Mouse (Mus musculus) WW6 (cell line): ENCODE measurements around the gene Tmem30b.
A peak's percentile ranks its signal among the peaks of the same experiment; 100 is the strongest.
"Not testable (repeated sequence)": the region's sequence is repeated elsewhere in the genome, so short reads cannot be mapped to it uniquely, and the experiment has no call there.

Experiments used
- DNase-seq: peaks from one replicate; pipeline ENCODE4 v3.0.0-alpha.2; 2013; ENCODE audit warnings: low read depth, low spot score

The Tmem30b gene

DNA sequence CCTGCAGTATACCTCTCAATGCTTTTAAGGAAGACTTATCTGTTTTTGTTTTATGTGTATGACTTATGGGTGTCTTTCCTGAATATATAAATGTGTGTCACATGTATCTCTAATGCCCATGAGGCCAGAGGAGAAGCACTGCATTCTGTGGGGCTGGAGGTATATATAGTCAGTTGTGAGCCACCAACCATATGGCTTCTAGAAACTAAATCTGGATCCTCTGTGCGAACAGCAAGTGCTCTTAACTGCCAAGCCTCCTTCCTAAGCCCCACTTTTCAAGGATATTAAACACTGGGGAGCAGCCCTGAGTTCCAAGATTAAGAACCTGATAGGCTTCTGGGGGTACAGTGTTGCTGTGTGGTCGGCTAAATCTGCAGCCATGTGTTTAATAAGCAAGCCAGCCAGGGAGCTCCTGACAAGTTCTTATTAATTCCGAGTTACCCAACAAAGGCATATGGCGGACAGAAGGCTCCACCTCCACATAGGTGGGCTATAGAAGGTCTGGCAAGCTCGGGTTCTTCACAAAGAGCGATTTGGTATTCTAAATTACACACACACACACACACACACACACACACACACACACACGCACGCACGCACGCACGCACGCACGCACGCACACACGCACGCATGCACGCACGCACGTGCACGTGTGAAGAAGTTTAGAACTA, 12.5 kb upstream of the Tmem30b start:
- DNase-seq: no peak

DNA sequence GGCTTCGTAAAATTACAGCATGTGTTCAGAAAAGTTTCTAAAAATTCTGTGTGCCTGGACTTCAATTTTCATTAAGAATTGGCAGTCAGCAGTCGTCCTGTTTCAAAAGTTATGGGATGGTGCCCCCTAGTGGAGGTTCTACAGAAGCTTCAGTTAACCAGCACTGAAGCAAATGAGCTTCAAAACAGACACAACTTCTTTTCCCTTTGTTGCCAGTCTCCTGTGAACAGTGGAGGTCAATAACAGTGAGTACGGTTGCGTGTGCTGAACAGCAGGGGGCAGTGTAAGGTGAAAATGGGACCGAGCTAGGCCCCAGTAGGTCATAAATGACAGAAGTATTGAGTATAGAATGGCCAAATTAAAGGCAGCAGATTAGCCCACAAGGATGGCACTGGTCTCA, 8.0 kb upstream of the Tmem30b start:
- DNase-seq: peak; percentile 62

DNA sequence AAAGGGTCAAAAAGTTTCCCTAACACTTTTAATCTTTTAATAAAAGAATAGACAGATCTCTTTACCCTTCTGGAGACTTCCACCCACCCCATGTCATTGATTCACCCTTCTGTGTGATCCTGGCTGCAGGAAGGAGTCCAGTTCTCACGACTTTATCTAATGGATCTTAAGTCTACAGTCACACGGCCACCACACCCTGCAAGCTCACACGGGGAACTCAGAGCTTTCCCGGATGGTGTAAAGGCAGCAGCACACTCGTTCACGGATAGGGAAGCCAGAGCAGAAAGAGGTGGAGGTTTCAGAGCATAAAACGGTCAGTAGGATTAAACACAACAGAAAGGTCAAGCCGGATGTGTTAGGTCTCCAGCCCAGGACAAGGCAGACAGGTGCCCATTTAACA, 2.1 kb upstream of the Tmem30b start:
- no peak for DNase-seq

DNA sequence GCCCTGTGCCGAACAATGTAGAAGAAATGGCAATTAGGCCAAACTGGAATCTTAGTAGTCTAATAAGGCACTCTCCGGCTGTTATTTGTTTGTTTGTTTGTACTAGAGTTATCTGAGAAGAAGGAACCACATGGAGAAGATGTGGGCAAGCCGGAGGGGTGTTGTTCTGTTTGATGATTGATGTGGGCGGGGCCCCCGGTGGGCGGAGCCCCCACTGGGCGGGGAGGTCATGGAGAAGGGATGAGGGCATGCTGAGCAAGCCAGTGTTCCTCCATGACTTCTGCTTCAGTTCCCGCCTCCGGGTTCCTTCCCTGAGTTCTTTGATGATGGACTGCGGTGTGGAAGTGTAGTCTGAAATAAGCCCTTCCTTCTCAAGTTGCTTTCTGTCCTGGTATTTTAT, 1.5 kb upstream of the Tmem30b start:
- no peak for DNase-seq

DNA sequence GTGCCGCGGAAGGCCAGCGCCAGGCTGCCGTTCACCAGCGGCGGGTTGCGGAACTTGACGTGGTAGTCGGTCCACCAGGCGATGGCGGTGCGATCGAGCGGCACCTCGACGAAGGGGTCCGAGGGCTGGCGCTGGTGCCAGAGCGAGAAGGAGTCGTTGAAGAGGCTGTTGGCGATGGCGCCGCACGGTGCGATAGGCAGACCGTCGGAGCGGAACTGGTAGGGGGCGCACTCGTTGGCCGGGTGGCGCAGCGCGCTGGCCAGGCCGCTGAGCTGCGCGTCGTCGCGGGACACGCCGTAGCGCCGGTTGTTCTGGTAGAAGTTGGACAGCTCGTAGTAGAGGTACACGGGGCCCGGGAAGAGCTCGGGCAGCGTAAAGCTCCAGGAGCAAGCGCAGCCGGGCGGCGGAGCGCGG, 513 bp downstream of the Tmem30b start:
- DNase-seq: peak; percentile 38

DNA sequence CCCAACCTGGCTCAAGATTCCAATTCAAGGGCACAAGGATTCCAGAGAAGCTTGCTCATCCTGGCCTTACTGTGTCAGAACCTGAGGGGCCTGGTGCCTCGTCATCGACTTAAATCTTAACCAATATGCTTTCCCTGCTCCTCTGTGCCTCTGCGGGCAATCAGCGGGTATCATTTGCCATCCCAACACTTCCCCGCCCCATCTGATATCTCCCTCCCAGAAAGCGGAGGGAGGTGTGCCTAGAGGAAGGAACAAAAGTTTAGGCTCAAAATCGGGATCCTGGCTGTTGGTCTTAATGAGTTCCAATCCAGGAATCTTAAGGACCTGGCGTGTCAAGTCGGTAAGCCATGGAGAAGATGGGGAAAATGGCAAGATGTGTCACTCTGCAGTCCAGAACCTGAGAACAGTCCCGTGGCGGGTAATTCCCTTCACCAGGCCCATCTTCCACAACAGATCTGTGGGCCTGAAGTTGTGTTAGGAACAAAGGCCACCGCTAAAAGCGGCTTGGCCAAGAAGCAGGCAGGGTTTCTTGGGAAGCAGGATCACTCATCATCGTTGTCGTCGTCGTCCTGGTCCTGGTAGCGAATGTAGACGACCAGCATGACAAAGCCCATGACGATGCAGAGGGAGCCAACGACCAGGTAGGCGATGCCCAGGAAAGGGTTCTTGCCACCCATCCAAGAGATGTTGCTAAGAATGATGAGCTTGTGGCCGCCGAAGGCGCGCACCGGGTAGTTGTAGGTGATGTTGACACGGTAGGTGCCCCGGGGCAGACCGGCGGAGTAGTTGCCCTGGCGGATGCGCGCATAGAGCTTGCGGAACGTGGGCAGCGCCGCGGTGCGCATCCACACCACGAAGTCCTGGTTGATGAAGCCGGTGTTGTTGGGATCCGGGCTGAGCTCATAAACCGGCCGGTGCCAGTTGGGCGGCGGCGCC, 1.2 kb downstream of the Tmem30b start:
- no peak for DNase-seq

DNA sequence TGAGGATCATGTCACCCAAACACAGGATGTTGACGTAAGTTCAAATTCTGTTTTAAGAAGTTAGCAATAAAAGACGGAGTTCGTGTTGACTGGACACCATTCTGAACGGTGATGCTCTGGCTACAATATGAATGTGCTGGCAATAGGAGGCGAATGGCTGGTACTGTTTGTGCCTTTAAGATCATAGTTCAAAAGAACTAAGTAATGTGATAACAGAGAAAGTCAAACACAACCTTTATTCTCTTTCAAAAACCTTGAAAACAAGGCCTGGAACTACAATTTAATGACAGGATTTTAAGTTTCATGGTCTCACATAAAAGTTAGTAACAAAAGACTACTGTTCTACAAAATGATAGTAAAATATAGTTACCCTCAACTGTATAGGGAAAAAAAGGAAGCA, 3.0 kb downstream of the Tmem30b start:
- DNase-seq: no peak

DNA sequence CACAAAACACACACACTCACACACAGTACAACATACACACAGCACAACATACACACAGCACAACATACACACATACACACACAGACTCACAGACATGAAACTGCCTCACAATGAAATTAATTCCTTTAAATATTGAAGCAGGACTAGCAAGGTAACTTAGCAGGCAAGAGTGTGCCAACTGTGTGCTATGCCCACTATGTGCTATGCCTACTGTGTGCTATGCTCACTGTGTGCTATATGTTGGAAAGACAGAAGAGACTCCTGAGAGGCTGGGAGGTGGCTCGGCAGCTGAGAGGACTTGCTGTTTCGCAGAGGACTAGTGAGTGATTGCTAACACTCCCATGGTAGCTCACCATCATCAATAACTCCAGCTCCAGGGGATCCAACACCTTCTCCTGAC, 5.8 kb downstream of the Tmem30b start:
- DNase-seq: no peak

DNA sequence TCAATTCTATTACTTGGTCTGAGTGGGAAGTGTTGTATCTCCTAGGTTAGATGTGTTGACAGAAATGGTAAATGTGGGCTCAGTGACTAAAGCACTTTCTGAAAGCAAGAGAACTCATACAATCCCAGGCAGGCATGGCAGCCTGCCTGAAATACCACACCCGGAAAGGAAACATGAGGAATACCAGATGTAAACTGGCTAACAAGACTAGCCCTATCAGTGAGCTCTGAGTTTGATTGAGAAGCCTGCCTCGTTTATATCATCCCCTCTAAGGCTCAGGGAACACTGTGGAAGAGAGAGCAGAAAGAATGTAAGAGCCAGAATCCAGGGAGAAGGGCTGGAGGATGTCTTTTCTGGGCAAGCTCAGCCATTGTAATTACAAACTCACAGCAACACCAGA, 7.0 kb downstream of the Tmem30b start:
- DNase-seq: no peak

DNA sequence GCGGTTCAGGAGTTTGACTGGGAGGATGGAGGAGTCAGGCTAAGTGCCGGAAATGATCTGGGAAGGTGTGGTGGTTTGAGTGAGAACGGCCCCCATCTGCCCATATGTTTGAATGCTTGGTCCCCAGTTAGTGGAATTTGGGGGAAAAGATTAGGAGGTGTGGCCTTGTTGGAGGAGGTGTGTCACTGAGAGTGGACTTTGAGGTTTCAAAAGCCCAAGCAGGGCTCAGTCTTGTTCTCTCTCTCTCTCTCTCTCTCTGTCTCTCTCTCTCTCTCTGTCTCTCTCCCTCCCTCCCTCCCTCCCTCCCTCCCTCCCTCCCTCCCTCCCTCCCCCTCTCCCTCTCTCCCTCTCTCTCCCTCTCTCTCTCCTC, 8.1 kb downstream of the Tmem30b start:
- not testable (repeated sequence) for DNase-seq

DNA sequence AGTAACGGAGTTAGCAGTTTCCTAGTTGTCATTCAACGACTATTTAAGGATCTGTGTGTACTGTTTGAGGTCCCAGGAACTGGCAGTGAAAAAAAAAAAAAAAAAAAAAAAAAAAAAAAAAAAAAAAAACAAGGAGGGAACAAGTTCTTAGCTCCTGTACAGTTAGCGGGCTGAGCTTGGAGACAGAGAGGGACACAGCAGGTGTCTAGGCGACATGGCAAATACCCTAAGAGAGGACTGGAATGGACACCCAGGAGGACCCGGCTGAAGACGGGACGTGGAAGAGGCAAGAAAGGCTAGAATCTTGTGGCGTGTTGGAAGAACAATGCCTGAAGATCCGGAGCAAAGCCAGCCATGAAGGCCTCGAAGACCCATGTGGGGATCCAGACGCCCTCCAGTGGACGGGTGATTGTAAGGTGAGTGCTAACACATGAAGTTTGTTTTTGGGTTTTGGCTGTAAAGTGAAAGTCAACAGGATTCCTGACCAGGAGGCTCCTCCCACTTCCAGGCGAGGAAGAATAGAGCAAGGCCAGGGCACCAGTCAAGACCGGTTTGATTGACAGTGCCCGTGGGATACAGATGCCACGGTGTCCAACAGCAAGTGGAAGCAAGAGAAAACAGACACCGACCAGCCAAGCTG, 8.6 kb downstream of the Tmem30b start:
- no peak for DNase-seq

DNA sequence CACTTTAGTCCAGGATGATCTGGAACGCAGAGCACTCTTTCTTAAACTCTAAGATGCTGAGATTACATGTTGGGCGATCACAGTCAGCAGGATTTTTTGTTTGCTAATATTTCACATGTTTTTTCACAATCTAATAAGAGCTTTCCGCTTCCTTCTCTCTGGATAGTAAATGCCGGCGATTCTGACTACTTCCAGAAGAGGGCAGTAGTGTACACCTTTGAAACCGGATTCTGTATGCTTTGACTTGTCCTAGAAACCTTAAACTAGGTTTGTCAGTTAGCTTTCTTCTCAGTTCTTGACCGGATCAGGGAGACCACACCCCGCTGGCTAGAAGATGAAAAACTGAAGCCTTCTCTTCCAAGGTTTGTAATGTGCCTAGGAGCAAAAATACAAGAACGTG, 11.6 kb downstream of the Tmem30b start:
- DNase-seq: no peak

DNA sequence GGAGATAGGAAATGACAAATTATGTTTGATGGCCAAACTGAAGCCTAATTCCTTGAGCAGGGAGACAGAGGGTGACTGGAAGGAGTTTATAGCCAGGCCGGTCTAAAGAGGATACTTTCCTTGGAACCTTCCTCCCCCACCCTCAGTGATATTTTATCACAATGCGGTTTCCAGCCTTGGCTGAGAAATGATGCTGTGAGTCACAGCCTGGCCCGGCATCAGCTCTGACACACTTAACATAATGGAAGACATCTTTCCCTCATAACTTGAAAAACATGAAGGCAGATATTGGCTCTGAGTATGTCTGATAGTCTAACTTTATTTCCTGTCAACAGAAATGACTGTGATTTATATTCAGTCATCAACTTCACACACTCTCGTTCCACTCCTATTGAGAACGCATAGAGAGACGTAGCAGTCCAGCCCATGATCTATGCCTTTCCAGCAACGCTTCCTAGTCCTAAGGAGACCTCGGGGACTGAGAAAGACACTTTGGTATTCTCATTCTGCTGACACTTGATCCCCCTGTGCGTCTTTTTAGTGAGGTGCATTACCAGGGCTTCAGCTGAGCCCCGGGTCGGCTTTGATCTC, 14.2 kb downstream of the Tmem30b start:
- DNase-seq: no peak

DNA sequence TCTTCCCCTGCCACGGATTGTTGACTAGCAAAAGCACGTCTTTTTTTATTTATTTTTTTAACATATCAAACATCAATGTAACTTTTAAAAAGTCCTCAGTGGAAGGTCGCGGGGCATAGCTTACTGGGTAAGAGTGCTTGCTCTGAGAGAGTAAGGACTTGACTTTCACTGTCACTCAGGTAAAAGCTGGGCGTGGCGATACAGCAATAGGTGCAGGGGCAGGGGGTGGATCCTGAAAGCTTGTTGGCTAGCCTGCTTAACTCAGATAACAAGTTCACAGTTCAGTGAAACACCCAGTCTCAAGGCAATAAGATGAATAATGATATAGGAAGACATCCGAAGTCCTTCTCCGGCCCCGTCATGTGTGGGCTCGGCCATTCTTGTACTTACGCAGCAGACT, 16.6 kb downstream of the Tmem30b start:
- DNase-seq: no peak

DNA sequence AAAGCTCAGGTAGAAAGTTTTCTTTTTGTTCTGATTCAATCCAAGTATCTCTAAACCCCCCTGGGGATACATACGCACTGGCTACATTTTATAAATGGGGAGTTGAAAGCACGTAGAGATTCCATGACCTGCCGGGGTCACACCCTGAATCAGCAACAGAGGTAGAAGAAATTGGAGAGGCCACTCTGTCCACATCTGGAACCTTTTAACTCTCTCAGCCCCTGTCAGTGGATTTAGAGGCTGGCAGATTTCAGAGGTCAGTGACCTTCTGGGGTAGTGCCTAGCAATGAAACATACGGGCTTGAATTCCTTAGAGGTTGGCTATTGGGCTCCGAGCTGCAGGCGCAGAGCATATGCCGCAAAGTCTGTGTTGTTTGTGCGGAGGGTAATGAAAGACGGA, 17.1 kb downstream of the Tmem30b start:
- no peak for DNase-seq

DNA sequence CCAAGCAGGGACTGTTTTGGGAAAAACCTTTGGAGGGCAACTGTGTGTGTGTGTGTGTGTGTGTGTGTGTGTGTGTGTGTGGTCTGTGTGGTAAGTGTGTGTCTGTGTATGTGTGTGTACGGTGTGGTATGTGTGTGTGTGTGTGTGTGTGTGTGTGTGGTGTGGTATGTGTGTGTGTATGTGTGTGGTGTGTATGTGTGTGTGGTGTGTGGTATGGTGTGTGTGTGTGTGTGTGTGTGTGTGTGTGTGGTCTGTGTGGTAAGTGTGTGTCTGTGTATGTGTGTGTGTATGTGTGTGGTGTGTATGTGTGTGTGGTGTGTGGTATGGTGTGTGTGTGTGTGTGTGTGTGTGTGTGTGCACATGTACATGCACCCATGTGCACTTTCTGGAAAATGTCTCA, 18.1 kb downstream of the Tmem30b start:
- DNase-seq: not testable (repeated sequence)

DNA sequence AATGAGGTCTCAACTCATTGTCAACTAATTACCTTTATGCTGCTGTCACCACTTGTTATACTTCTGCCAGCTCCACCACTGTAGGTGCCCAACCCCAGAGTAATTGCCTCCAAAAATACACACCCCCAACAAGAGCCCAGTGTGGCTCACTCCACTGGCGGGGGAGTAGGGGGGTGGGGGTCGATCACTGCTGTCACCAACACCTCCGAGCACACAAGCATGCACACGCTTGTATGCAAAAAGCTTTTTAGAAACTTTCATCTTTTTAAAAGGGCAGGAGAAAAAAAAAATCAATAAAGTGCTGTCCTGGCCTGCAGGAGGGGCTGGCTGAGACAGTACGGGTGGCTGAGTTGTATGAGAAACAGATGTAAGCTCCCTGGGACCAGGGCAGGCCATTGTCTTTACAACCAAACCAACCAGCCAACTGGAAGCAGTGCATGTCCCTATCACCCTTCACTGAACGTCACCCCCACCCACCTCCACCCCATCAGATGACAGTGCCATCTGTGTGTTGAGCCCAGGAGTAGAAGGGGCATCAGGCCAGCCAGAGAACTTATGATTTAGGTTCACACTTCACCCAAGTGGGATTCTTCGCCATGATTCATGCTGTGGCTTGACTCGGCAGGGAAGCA, 20.8 kb downstream of the Tmem30b start:
- DNase-seq: no peak

DNA sequence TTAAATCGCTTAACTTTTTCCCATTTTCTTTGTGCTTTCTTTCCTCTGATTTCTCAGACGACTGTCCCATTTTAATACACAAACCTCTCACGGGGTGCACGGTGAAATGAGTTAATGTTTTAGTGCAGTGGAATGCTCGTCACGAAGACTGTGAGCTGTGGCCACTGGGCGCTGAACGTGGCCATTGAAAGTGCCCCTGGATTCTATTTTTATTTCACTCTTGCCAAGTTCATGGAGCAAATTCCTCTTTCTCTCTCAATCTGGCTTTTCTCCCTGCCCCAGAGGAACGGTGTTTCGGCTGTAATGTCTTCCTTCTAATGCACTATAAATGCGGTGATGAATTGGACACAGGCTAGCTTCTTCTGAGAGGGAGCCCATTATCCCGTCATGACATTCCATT, 23.1 kb downstream of the Tmem30b start:
- DNase-seq: no peak

DNA sequence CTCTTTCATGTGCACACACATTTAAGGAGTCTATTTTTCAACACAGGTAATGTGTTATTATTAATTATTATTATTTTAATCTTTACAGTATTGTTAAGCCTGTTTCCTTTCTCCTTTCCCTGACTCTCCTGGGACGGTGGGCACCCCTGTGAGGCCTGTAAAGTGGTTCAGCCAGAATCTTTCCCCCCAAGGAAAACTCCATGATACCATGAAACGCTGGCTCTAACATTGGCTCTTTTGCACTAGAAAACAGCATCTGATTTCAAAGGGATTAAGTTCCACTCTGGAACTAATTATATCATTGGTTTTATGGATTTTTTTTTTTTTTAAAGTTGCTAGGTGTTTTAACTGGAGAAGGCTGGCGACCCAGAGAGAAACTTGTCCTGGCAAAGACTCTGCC, 24.2 kb downstream of the Tmem30b start:
- DNase-seq: no peak

DNA sequence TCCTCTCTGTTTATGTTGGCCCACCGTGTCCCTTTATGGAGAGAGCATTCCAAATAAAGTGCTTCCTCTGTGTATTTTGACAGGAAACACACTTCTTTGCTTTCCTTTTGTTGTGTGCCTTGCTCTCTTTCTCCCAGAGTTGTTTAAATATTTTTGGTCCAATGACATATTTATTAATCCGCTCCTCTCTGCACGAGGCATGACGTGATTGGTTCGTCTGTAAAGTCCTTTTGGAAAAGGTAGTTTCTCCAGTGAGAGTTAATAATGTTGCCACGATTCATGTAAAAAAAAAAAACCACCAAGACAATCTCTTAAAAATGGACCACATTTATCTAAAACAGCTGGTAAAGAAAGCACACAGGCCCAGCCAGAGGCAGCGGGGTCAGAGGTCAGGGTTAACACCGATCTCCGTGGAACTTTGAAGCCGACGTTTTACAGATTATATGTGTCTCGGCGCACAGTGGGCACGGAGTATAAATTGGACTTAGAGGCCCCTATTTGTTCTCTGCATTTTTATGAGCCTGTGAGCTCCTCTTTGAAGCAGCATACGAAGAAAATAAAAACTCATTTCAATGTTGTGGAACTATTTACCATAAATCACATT, 24.9 kb downstream of the Tmem30b start:
- DNase-seq: no peak

DNA sequence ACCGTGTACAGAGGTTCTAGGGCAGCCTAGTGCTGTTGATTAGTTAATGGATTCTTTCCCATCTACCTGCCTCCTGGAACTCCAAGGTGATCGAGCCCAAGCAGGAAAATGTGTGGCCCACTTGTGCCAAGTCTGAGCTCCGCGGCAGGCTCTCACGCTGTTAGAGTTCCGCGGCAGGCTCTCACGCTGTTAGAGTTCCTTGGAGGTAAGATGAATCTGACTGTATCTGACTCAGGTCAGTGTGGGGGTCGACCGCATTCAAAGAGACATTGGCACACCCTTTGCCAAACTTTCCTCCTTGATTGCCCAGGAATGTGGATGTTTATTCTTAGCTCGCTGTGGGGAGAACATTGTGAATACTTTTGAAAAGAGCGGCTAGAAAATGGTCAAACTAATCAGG, 28.4 kb downstream of the Tmem30b start:
- DNase-seq: no peak
